Comparison of ENCODE assay signal across 14 mouse cellular contexts in genomic region chr15:87659729-87660128, GRCm38 (mm10).
"Had no signal": no experiment of that assay in that cellular context is flagged by ENCODE, and none has a peak within 500 bp of the region (broad histone marks: within the 10 kb centered on the region; RNA-seq: fewer than 3 reads in every experiment).

No protein-coding gene starts in this region.

- H3K4me3 ChIP-seq: kidney, embryonic 15.5 days; limb, embryonic 10.5 days; liver, embryonic 15.5 days; midbrain, embryonic 12.5 days; neural tube, embryonic 15.5 days had no signal

- DNase-seq: kidney, postnatal 14 days; lung, adult 2 months; lung, postnatal 36 days; right cerebral cortex, adult 18-20 months; right cerebral cortex, postnatal 25 days; thymus, postnatal 4 days had no signal

- H3K27ac ChIP-seq: kidney, embryonic 15.5 days; limb, embryonic 10.5 days; liver, embryonic 15.5 days; midbrain, embryonic 12.5 days; neural tube, embryonic 15.5 days; stomach, postnatal 0 days had no signal

- ATAC-seq: lung, postnatal 0 days; midbrain, embryonic 16.5 days had no signal

- H3K27me3 ChIP-seq: kidney, embryonic 15.5 days; liver, embryonic 15.5 days; midbrain, embryonic 12.5 days; neural tube, embryonic 15.5 days had no signal
